Mouse (Mus musculus): ENCODE data around the gene Tmtc2.
A peak's percentile ranks its signal among the peaks of the same experiment; 100 is the strongest.

Gene Tmtc2

GRCm38 (mm10) chr10:105165291-105165690, 409.0 kb downstream of the Tmtc2 start:
- peak; percentile 2 for DNase-seq (ENCODE audit: low read depth)

GRCm38 (mm10) chr10:105153789-105154188, 420.5 kb downstream of the Tmtc2 start:
- no peak for DNase-seq (ENCODE audit: low read depth)

- DNase-seq (ENCODE audit: low read depth): no peak
Observed at GRCm38 (mm10) chr10:105144382-105144781, 429.9 kb downstream of the Tmtc2 start.

GRCm38 (mm10) chr10:105142201-105142600, 432.1 kb downstream of the Tmtc2 start:
- no peak for DNase-seq (ENCODE audit: low read depth)

All from NIH3T3 (cell line).